Mouse (Mus musculus) forebrain, embryonic 11.5 days (tissue): ENCODE measurements at regions not wholly inside any gene's neighbourhood (a gene's known extent, or its start where the extent isn't known, plus 50 kb on each side); places are given as distances from the start of the nearest gene placed in this dataset.

ENCODE experiments used
- ATAC-seq: fragments of 200-750 bp; cut with Nextera tagmentation; replicated peaks from 2 replicates; pipeline ENCODE4 v1.8.0; 2017; ENCODE audit warnings: moderate TSS enrichment; ENCODE audit not compliant: low FRiP score
- DNase-seq: peaks from one replicate; pipeline ENCODE4 v3.0.0-alpha.2; 2017; ENCODE audit warnings: low spot score
- H3K27ac ChIP-seq: fragments of 300-500 bp; sonication (generic); 2 replicates; pipeline ENCODE4 v1.5.1; 2014; ENCODE audit warnings: low read depth, low read length
- H3K27me3 ChIP-seq: fragments of 300-500 bp; sonication (generic); 2 replicates; pipeline ENCODE4 v1.6.1; 2014; ENCODE audit warnings: mild to moderate bottlenecking, low read length, mixed read lengths; ENCODE audit not compliant: control insufficient read depth, insufficient read depth
- H3K36me3 ChIP-seq: fragments of 300-500 bp; sonication (generic); 2 replicates; pipeline ENCODE4 v1.6.1; 2014; ENCODE audit warnings: mild to moderate bottlenecking, low read length, moderate library complexity, mixed read lengths; ENCODE audit not compliant: control insufficient read depth, insufficient read depth
- H3K4me1 ChIP-seq: fragments of 300-500 bp; sonication (generic); replicated peaks from 2 replicates; pipeline ENCODE4 v1.6.1; 2014; ENCODE audit warnings: low read length, mixed read lengths; ENCODE audit not compliant: control insufficient read depth, insufficient read depth
- H3K4me2 ChIP-seq: fragments of 300-500 bp; sonication (generic); 2 replicates; pipeline ENCODE4 v1.6.1; 2014; ENCODE audit warnings: low read depth, mild to moderate bottlenecking, low read length, moderate library complexity, mixed read lengths; ENCODE audit not compliant: severe bottlenecking
- H3K4me3 ChIP-seq: fragments of 300-500 bp; sonication (generic); 2 replicates; pipeline ENCODE4 v1.5.1; 2014; ENCODE audit warnings: low read depth, low read length
- H3K9ac ChIP-seq: fragments of 300-500 bp; sonication (generic); 2 replicates; pipeline ENCODE4 v1.6.1; 2014; ENCODE audit warnings: low read length
- H3K9me3 ChIP-seq: fragments of 300-500 bp; sonication (generic); 2 replicates; pipeline ENCODE4 v1.6.1; 2016; ENCODE audit warnings: low read length, mixed read lengths; ENCODE audit not compliant: control insufficient read depth
- WGBS: fragments of 180-500 bp; shearing (Covaris S2); extraction: QIAGEN DNeasy Blood & Tissue Kit; methylation state at CpG from one replicate; pipeline ENCODE4 v1.1.7; 2014; 5-methylcytosine and 5-hydroxymethylcytosine counted together

DNA sequence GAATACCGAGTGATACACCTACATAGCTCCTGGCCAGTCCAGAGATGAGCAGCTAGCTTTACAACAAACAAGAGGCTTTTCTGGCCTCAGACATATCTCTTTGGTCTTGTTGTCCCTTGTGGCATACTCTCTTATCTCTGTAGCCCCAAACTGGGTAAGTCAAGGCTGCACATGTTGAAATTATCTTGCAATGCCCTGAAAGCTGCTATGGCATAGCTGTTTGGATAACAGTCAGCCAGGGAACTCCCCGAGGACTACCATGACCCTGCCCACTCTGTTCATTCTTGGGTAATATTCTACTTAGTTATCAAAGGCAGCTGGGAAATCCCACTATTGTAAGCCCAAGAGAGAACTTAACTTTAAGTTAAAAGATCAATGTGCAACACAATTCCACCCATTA lies 106.5 kb upstream of the Ercc6l2 start:
- H3K27me3 ChIP-seq = no peaks in the 10 kb centered on the region
- ATAC-seq = no peak
- DNase-seq = no peak
- no peaks in the 10 kb centered on the region for H3K36me3 ChIP-seq
- H3K9ac ChIP-seq = no peak overlapping the region
- no peak overlapping the region for H3K4me2 ChIP-seq
- H3K9me3 ChIP-seq = 0 out of 2 replicates have a peak, but pooled peaks cover 4% of the 10 kb centered on the region
- H3K4me1 ChIP-seq = no peaks in the 10 kb centered on the region
- no peak overlapping the region for H3K27ac ChIP-seq
- no peak overlapping the region for H3K4me3 ChIP-seq
- WGBS = 86% methylated on average over 2 of the region's 2 CpGs

GRCm38 (mm10) chr13:63713137-63713536 lies 101.9 kb upstream of the Ercc6l2 start:
- no peak for ATAC-seq
- 0 out of 2 replicates have a peak, but pooled peaks cover 4% of the 10 kb centered on the region for H3K9me3 ChIP-seq
- DNase-seq = no peak
- 86% methylated on average over 3 of the region's 3 CpGs for WGBS
- no peak overlapping the region for H3K9ac ChIP-seq
- H3K4me3 ChIP-seq = no peak overlapping the region
- no peaks in the 10 kb centered on the region for H3K4me1 ChIP-seq
- no peak overlapping the region for H3K4me2 ChIP-seq
- H3K27me3 ChIP-seq = no peaks in the 10 kb centered on the region
- no peaks in the 10 kb centered on the region for H3K36me3 ChIP-seq
- H3K27ac ChIP-seq = no peak overlapping the region

GRCm38 (mm10) chr13:63716498-63716897 lies 98.5 kb upstream of the Ercc6l2 start:
- no peaks in the 10 kb centered on the region for H3K36me3 ChIP-seq
- H3K9me3 ChIP-seq = 0 out of 2 replicates have a peak, but pooled peaks cover 4% of the 10 kb centered on the region
- no peaks in the 10 kb centered on the region for H3K27me3 ChIP-seq
- no peak overlapping the region for H3K4me2 ChIP-seq
- H3K27ac ChIP-seq = no peak overlapping the region
- WGBS = 97% methylated on average over 1 of the region's 1 CpGs
- ATAC-seq = no peak
- DNase-seq = no peak
- no peak overlapping the region for H3K9ac ChIP-seq
- H3K4me3 ChIP-seq = no peak overlapping the region
- peaks cover 2% of the 10 kb centered on the region; the same call in 1 of the 2 replicates for H3K4me1 ChIP-seq

DNA sequence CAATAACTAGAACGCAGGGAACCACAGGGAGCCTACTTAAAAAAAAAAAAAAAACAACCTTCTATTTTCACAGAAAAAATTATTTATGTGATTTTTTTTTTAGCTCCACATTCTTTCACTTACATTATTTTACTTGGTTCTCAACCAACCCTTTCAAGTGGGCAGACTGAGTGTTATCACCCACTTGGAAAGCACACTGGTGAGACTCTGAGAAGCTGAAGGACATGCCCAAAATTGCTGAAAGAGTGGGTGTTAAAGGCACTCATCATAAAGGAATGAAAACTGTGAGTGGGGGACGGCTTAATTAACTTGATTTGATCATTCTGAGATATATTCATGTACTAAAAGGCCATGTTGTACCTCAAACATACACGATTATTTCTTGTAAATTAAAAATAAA lies 97.8 kb upstream of the Ercc6l2 start:
- Histone ChIP-seq H3K27ac (no peak overlapping the region), H3K4me2 (no peak overlapping the region), H3K9ac (no peak overlapping the region), H3K4me3 (no peak overlapping the region), H3K27me3 (no peaks in the 10 kb centered on the region), H3K4me1 (peaks cover 2% of the 10 kb centered on the region; the same call in 1 of the 2 replicates), H3K9me3 (0 out of 2 replicates have a peak, but pooled peaks cover 4% of the 10 kb centered on the region), H3K36me3 (no peaks in the 10 kb centered on the region)
- DNase-seq (no peak), ATAC-seq (no peak)
- 89% methylated on average over 3 of the region's 3 CpGs for WGBS

DNA sequence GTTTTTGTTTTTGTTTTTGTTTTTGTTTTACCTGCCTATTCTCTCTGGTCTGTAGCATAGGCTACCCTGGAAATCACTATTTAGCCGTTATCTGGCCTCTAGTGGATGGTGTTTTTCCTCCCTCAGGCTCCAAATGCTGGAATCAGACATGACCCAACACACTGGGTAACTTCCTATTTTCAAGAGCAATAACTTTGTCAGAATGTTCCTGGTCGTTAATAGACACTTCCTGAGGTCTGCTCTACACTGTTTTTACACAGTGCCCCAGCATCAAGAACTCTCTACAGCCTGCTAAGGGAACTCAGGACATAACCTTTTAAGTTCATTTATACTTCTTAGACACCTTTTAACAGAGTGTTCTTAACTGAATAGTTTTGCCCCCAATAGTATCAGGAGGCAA lies 96.3 kb upstream of the Ercc6l2 start:
- WGBS = 70% methylated on average over 2 of the region's 2 CpGs
- ATAC-seq = no peak

GRCm38 (mm10) chr13:63719351-63720207 lies 95.5 kb upstream of the Ercc6l2 start:
- no peaks in the 10 kb centered on the region for H3K9me3 ChIP-seq
- no peak overlapping the region for H3K4me2 ChIP-seq
- H3K27ac ChIP-seq = no peak overlapping the region
- ATAC-seq = no peak
- no peak overlapping the region for H3K9ac ChIP-seq
- peaks cover 2% of the 10 kb centered on the region; the same call in 1 of the 2 replicates for H3K4me1 ChIP-seq
- H3K27me3 ChIP-seq = no peaks in the 10 kb centered on the region
- no peak overlapping the region for H3K4me3 ChIP-seq
- 40% methylated on average over 8 of the region's 8 CpGs for WGBS
- DNase-seq = no peak
- no peaks in the 10 kb centered on the region for H3K36me3 ChIP-seq

More for the DNA sequence above, 96.3 kb upstream of the Ercc6l2 start:
- Histone ChIP-seq H3K36me3 (no peaks in the 10 kb centered on the region), H3K4me1 (peaks cover 2% of the 10 kb centered on the region; the same call in 1 of the 2 replicates), H3K27ac (no peak overlapping the region), H3K4me2 (no peak overlapping the region), H3K9ac (no peak overlapping the region), H3K4me3 (no peak overlapping the region), H3K27me3 (no peaks in the 10 kb centered on the region), H3K9me3 (no peaks in the 10 kb centered on the region)
- DNase-seq = no peak

DNA sequence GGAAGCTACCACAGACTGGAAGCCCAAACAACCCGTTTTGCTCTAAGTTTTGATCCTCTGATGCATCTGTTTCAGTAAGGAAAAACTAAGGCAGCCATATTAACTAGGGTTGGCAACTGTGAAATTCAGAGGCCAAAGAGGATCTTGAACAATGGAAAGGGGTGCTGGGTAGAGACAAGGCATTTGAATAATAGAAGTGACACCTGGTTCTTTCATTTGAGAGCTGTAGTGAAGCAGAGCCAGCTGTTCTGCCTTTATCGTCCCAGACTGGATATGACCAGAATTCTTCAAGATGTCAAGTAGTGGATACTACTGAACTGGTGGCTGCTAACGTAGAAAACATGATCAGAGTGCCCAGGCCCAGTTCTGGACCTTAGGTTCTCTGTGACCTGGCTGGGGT lies 94.4 kb upstream of the Ercc6l2 start:
- H3K4me1 ChIP-seq = peaks cover 2% of the 10 kb centered on the region; the same call in 1 of the 2 replicates
- no peak for DNase-seq
- H3K9me3 ChIP-seq = no peaks in the 10 kb centered on the region
- H3K27me3 ChIP-seq = no peaks in the 10 kb centered on the region
- H3K36me3 ChIP-seq = no peaks in the 10 kb centered on the region
- no peak overlapping the region for H3K4me2 ChIP-seq
- H3K4me3 ChIP-seq = no peak overlapping the region
- H3K27ac ChIP-seq = no peak overlapping the region
- no peak for ATAC-seq
- 88% methylated on average over 3 of the region's 3 CpGs for WGBS
- no peak overlapping the region for H3K9ac ChIP-seq

- Histone ChIP-seq H3K27ac (no peak overlapping the region), H3K9ac (no peak overlapping the region), H3K4me1 (peaks cover 2% of the 10 kb centered on the region; the same call in 1 of the 2 replicates), H3K27me3 (no peaks in the 10 kb centered on the region), H3K36me3 (no peaks in the 10 kb centered on the region), H3K4me2 (no peak overlapping the region), H3K4me3 (no peak overlapping the region), H3K9me3 (no peaks in the 10 kb centered on the region)
- ATAC-seq (no peak), DNase-seq (no peak)
- 84% methylated on average over 5 of the region's 5 CpGs for WGBS
Measured at GRCm38 (mm10) chr13:63721011-63721625, 93.9 kb upstream of the Ercc6l2 start.
